Mouse (Mus musculus): Measurements from ENCODE around the gene Pla2g10.

- no peak for TF ChIP-seq TAL1 (IDR thresholded peaks at IDR 0.05; ENCODE audit: low read length)
- TF ChIP-seq GATA1 (IDR thresholded peaks at IDR 0.05; ENCODE audit: low read length): no peak
These were observed 31.8 kb downstream of the Pla2g10 start for GRCm38 (mm10) chr16:13698998-13699397.
